Mouse (Mus musculus): ENCODE data around the gene Dlec1. TPM values are rescaled to one million over a fixed set of nuclear protein-coding genes. Genes with fewer than 3 reads are reported as not detected.

The Dlec1 gene
- polyA plus RNA-seq, 1 experiment from 2014 or later, result 0.57 TPM

- Histone ChIP-seq H3K4me1 (replicated peaks; ENCODE audit: control insufficient read depth, insufficient read depth, low read length) (no peaks in the 10 kb centered on the region), H3K27me3 (replicated peaks; ENCODE audit: control insufficient read depth, insufficient read depth, low read length) (no peaks in the 10 kb centered on the region), H3K4me2 (ENCODE audit: low read length) (no peak overlapping the region), H3K9ac (replicated peaks; ENCODE audit: low read depth, low read length) (no peak overlapping the region), H3K9me3 (ENCODE audit: control insufficient read depth, low read length) (no peaks in the 10 kb centered on the region), H3K36me3 (ENCODE audit: control insufficient read depth, insufficient read depth) (no peaks in the 10 kb centered on the region), H3K27ac (ENCODE audit: low read length) (no peak overlapping the region), H3K4me3 (replicated peaks; ENCODE audit: low read length) (no peak overlapping the region)
- no peak for ATAC-seq
- WGBS, result 83% methylated on average over 12 of the region's 12 CpGs
Observed at GRCm38 (mm10) chr9:119128436-119129181, 26.3 kb downstream of the Dlec1 start.

DNA sequence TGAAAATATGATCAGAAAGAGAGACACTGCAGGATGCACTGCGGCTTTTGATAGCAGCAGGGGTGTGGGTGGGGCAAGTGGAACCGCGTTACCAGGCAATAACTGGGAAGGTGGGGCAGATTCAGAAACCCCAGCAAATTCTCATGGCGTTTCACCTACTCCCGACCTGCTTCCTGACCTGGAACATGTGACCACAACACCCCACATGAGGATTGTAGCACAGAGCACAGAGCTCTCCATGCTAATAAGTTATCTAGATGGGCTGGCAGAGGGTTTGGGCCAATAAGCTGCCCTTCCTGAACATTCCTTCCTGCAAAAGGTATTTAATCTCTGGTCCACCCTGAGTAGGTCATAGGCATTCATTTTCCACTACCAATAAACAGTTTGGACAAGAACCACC lies 28.4 kb downstream of the Dlec1 start:
- no peaks in the 10 kb centered on the region for H3K27me3 ChIP-seq (replicated peaks; ENCODE audit: control insufficient read depth, insufficient read depth, low read length)
- ATAC-seq, result no peak
- 67% methylated on average over 5 of the region's 5 CpGs for WGBS
- no peaks in the 10 kb centered on the region for H3K9me3 ChIP-seq (ENCODE audit: control insufficient read depth, low read length)
- no peak overlapping the region for H3K27ac ChIP-seq (ENCODE audit: low read length)
- no peak overlapping the region for H3K4me3 ChIP-seq (replicated peaks; ENCODE audit: low read length)
- H3K9ac ChIP-seq (replicated peaks; ENCODE audit: low read depth, low read length), result no peak overlapping the region
- no peaks in the 10 kb centered on the region for H3K36me3 ChIP-seq (ENCODE audit: control insufficient read depth, insufficient read depth)
- H3K4me1 ChIP-seq (replicated peaks; ENCODE audit: control insufficient read depth, insufficient read depth, low read length), result no peaks in the 10 kb centered on the region
- no peak overlapping the region for H3K4me2 ChIP-seq (ENCODE audit: low read length)

GRCm38 (mm10) chr9:119138836-119139235 lies 36.6 kb downstream of the Dlec1 start:
- H3K9me3 ChIP-seq (ENCODE audit: control insufficient read depth, low read length), result no peaks in the 10 kb centered on the region
- no peaks in the 10 kb centered on the region for H3K27me3 ChIP-seq (replicated peaks; ENCODE audit: control insufficient read depth, insufficient read depth, low read length)
- WGBS, result 93% methylated on average over 2 of the region's 2 CpGs
- H3K36me3 ChIP-seq (ENCODE audit: control insufficient read depth, insufficient read depth), result no peaks in the 10 kb centered on the region
- no peaks in the 10 kb centered on the region for H3K4me1 ChIP-seq (replicated peaks; ENCODE audit: control insufficient read depth, insufficient read depth, low read length)
- no peak overlapping the region for H3K9ac ChIP-seq (replicated peaks; ENCODE audit: low read depth, low read length)
- H3K4me2 ChIP-seq (ENCODE audit: low read length), result no peak overlapping the region
- no peak for ATAC-seq
- H3K4me3 ChIP-seq (replicated peaks; ENCODE audit: low read length), result no peak overlapping the region
- no peak overlapping the region for H3K27ac ChIP-seq (ENCODE audit: low read length)

- ATAC-seq, result no peak
Observed at GRCm38 (mm10) chr9:119142066-119142465, 39.8 kb downstream of the Dlec1 start.

GRCm38 (mm10) chr9:119143372-119143771 lies 41.1 kb downstream of the Dlec1 start:
- Histone ChIP-seq H3K4me3 (replicated peaks; ENCODE audit: low read length) (no peak overlapping the region), H3K27ac (ENCODE audit: low read length) (no peak overlapping the region), H3K4me1 (replicated peaks; ENCODE audit: control insufficient read depth, insufficient read depth, low read length) (0 out of 2 replicates have a peak, but pooled peaks cover 3% of the 10 kb centered on the region), H3K27me3 (replicated peaks; ENCODE audit: control insufficient read depth, insufficient read depth, low read length) (no peaks in the 10 kb centered on the region), H3K9ac (replicated peaks; ENCODE audit: low read depth, low read length) (no peak overlapping the region), H3K9me3 (ENCODE audit: control insufficient read depth, low read length) (no peaks in the 10 kb centered on the region), H3K4me2 (ENCODE audit: low read length) (no peak overlapping the region), H3K36me3 (ENCODE audit: control insufficient read depth, insufficient read depth) (no peaks in the 10 kb centered on the region)
- 78% methylated on average over 9 of the region's 9 CpGs for WGBS
- no peak for ATAC-seq

More at GRCm38 (mm10) chr9:119142066-119142465, 39.8 kb downstream of the Dlec1 start:
- no peaks in the 10 kb centered on the region for H3K9me3 ChIP-seq (ENCODE audit: control insufficient read depth, low read length)
- H3K27ac ChIP-seq (ENCODE audit: low read length), result no peak overlapping the region
- H3K36me3 ChIP-seq (ENCODE audit: control insufficient read depth, insufficient read depth), result no peaks in the 10 kb centered on the region
- WGBS, result 94% methylated on average over 5 of the region's 5 CpGs
- H3K9ac ChIP-seq (replicated peaks; ENCODE audit: low read depth, low read length), result no peak overlapping the region
- H3K4me2 ChIP-seq (ENCODE audit: low read length), result no peak overlapping the region
- H3K4me3 ChIP-seq (replicated peaks; ENCODE audit: low read length), result no peak overlapping the region
- H3K4me1 ChIP-seq (replicated peaks; ENCODE audit: control insufficient read depth, insufficient read depth, low read length), result 0 out of 2 replicates have a peak, but pooled peaks cover 3% of the 10 kb centered on the region
- H3K27me3 ChIP-seq (replicated peaks; ENCODE audit: control insufficient read depth, insufficient read depth, low read length), result no peaks in the 10 kb centered on the region

GRCm38 (mm10) chr9:119144696-119145095 lies 42.4 kb downstream of the Dlec1 start:
- Histone ChIP-seq H3K4me1 (replicated peaks; ENCODE audit: control insufficient read depth, insufficient read depth, low read length) (0 out of 2 replicates have a peak, but pooled peaks cover 3% of the 10 kb centered on the region), H3K4me3 (replicated peaks; ENCODE audit: low read length) (no peak overlapping the region), H3K27me3 (replicated peaks; ENCODE audit: control insufficient read depth, insufficient read depth, low read length) (no peaks in the 10 kb centered on the region), H3K9ac (replicated peaks; ENCODE audit: low read depth, low read length) (no peak overlapping the region), H3K9me3 (ENCODE audit: control insufficient read depth, low read length) (no peaks in the 10 kb centered on the region), H3K36me3 (ENCODE audit: control insufficient read depth, insufficient read depth) (no peaks in the 10 kb centered on the region), H3K27ac (ENCODE audit: low read length) (no peak overlapping the region), H3K4me2 (ENCODE audit: low read length) (no peak overlapping the region)
- WGBS, result 54% methylated on average over 8 of the region's 8 CpGs
- no peak for ATAC-seq

GRCm38 (mm10) chr9:119145137-119145536 lies 42.9 kb downstream of the Dlec1 start:
- H3K36me3 ChIP-seq (ENCODE audit: control insufficient read depth, insufficient read depth), result no peaks in the 10 kb centered on the region
- 48% methylated on average over 10 of the region's 10 CpGs for WGBS
- H3K4me1 ChIP-seq (replicated peaks; ENCODE audit: control insufficient read depth, insufficient read depth, low read length), result 0 out of 2 replicates have a peak, but pooled peaks cover 3% of the 10 kb centered on the region
- no peak for ATAC-seq
- H3K9me3 ChIP-seq (ENCODE audit: control insufficient read depth, low read length), result no peaks in the 10 kb centered on the region
- H3K27me3 ChIP-seq (replicated peaks; ENCODE audit: control insufficient read depth, insufficient read depth, low read length), result no peaks in the 10 kb centered on the region
- H3K4me3 ChIP-seq (replicated peaks; ENCODE audit: low read length), result no peak overlapping the region
- no peak overlapping the region for H3K4me2 ChIP-seq (ENCODE audit: low read length)
- no peak overlapping the region for H3K27ac ChIP-seq (ENCODE audit: low read length)
- H3K9ac ChIP-seq (replicated peaks; ENCODE audit: low read depth, low read length), result no peak overlapping the region

GRCm38 (mm10) chr9:119145638-119146037 lies 43.4 kb downstream of the Dlec1 start:
- H3K9me3 ChIP-seq (ENCODE audit: control insufficient read depth, low read length), result no peaks in the 10 kb centered on the region
- 55% methylated on average over 6 of the region's 6 CpGs for WGBS
- no peak for ATAC-seq

DNA sequence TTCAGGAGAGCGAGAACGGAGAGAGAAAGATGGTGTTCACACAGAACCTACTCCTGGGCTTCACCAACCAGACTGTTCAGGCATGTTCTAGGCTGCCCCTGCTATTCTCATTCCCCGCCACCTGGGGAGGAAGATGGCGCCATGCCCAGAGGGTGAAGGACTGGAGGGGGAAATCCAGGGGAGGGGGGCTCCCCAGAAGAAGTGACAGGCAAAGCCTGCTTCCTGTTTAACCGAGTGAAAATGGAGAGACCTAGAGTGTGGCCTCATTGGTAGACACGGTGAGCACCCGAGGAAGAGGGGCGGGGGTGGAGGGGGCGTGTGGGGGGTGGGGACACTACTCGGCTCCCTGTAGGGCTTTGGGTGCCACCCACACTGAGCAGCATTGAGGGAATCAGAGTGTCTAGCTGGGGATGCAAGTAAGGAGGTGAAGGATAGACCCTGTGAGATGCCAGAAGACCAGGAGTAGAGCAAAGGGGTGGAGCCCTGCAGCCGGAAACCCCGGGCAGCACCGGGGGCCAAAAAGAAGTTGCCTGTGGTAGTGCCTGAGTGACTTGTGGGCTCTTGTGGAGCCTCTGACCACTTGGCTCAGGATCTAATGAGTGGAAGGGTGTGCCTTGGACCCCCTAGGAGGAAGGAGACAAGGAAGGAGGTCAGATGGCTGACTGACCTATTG lies 44.0 kb downstream of the Dlec1 start:
- no peak overlapping the region for H3K9ac ChIP-seq (replicated peaks; ENCODE audit: low read depth, low read length)
- no peaks in the 10 kb centered on the region for H3K9me3 ChIP-seq (ENCODE audit: control insufficient read depth, low read length)
- H3K27me3 ChIP-seq (replicated peaks; ENCODE audit: control insufficient read depth, insufficient read depth, low read length), result no peaks in the 10 kb centered on the region
- 77% methylated on average over 13 of the region's 13 CpGs for WGBS
- no peak overlapping the region for H3K4me2 ChIP-seq (ENCODE audit: low read length)
- no peak for ATAC-seq
- no peak overlapping the region for H3K27ac ChIP-seq (ENCODE audit: low read length)
- H3K36me3 ChIP-seq (ENCODE audit: control insufficient read depth, insufficient read depth), result no peaks in the 10 kb centered on the region
- 0 out of 2 replicates have a peak, but pooled peaks cover 3% of the 10 kb centered on the region for H3K4me1 ChIP-seq (replicated peaks; ENCODE audit: control insufficient read depth, insufficient read depth, low read length)
- no peak overlapping the region for H3K4me3 ChIP-seq (replicated peaks; ENCODE audit: low read length)

More at GRCm38 (mm10) chr9:119145638-119146037, 43.4 kb downstream of the Dlec1 start:
- no peak overlapping the region for H3K4me2 ChIP-seq (ENCODE audit: low read length)
- no peak overlapping the region for H3K27ac ChIP-seq (ENCODE audit: low read length)
- H3K9ac ChIP-seq (replicated peaks; ENCODE audit: low read depth, low read length), result no peak overlapping the region
- 0 out of 2 replicates have a peak, but pooled peaks cover 3% of the 10 kb centered on the region for H3K4me1 ChIP-seq (replicated peaks; ENCODE audit: control insufficient read depth, insufficient read depth, low read length)
- no peaks in the 10 kb centered on the region for H3K27me3 ChIP-seq (replicated peaks; ENCODE audit: control insufficient read depth, insufficient read depth, low read length)
- no peak overlapping the region for H3K4me3 ChIP-seq (replicated peaks; ENCODE audit: low read length)
- H3K36me3 ChIP-seq (ENCODE audit: control insufficient read depth, insufficient read depth), result no peaks in the 10 kb centered on the region
